Mouse (Mus musculus): ENCODE data around the gene Dcaf8. TPM values are rescaled to one million over a fixed set of nuclear protein-coding genes. Genes with fewer than 3 reads are reported as not detected.

Dcaf8 gene
- polyA plus RNA-seq, 1 experiment from 2014 or later: 102 TPM

DNA sequence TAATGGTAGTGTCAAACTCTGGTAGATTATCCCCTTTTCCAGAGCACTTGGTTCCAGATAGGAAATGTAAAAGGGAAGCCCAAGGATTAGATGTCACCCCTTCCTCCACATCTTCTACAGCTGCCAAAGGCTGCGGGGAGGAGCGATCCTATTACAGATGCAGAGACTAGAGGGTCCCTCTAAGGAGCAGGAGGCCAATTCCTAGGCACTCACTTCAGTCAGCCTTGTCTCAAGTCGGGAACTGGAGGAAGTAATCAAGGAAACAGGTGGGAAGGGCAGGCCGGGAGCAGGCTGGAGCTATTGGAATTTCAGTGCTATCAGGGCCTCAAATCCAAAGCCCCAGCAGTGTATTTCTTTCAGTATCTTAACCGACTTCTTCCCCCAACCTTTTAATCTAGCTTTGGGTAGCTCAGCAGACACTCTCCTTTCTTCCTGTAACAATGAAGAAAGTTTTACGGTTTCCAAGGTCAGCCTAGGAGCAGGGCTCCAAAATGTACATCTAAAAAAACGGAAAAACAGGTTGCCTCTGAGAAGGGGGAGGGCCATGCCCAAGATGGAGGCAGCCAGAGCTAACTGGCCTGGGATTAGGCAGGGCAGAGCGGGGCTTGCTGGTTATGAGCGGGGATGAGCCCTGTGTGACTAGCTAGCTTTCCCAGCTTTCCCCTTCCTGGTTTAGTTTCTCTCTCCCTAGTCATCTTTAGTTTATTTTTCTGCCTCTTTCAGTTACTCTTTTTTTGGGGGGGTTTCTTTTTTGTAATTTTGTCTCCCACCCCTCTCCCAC, 56.3 kb downstream of the Dcaf8 start:
- peak overlapping the region; percentile 31 for H3K9ac ChIP-seq (ENCODE audit: low read depth, low read length)
- no peak overlapping the region for H3K4me3 ChIP-seq (ENCODE audit: low read length)
- WGBS: 32% methylated on average over 9 of the region's 9 CpGs
- H3K36me3 ChIP-seq (ENCODE audit: control insufficient read depth, insufficient read depth, low read length): 0 out of 2 replicates have a peak, but pooled peaks cover 2% of the 10 kb centered on the region
- H3K4me1 ChIP-seq (ENCODE audit: control insufficient read depth, insufficient read depth, low read length): peaks cover 53% of the 10 kb centered on the region
- peak overlapping the region; percentile 72 for H3K27ac ChIP-seq (ENCODE audit: low read length)
- H3K27me3 ChIP-seq (replicated peaks; ENCODE audit: control insufficient read depth, insufficient read depth, low read length): no peaks in the 10 kb centered on the region
- no peak for ATAC-seq
- no peak overlapping the region for H3K4me2 ChIP-seq (ENCODE audit: low read depth, low read length)
- no peaks in the 10 kb centered on the region for H3K9me3 ChIP-seq (ENCODE audit: control insufficient read depth, low read length)

GRCm38 (mm10) chr1:172204814-172205740, 57.2 kb downstream of the Dcaf8 start:
- 57% methylated on average over 15 of the region's 15 CpGs for WGBS
- peaks cover 53% of the 10 kb centered on the region for H3K4me1 ChIP-seq (ENCODE audit: control insufficient read depth, insufficient read depth, low read length)
- 0 out of 2 replicates have a peak, but pooled peaks cover 2% of the 10 kb centered on the region for H3K36me3 ChIP-seq (ENCODE audit: control insufficient read depth, insufficient read depth, low read length)
- H3K27ac ChIP-seq (ENCODE audit: low read length): peak overlapping the region; percentile 88; the same call in 1 of the 2 replicates
- no peaks in the 10 kb centered on the region for H3K9me3 ChIP-seq (ENCODE audit: control insufficient read depth, low read length)
- H3K4me2 ChIP-seq (ENCODE audit: low read depth, low read length): peak overlapping the region; percentile 80
- H3K27me3 ChIP-seq (replicated peaks; ENCODE audit: control insufficient read depth, insufficient read depth, low read length): no peaks in the 10 kb centered on the region
- H3K9ac ChIP-seq (ENCODE audit: low read depth, low read length): peak overlapping the region; percentile 87
- no peak for ATAC-seq
- H3K4me3 ChIP-seq (ENCODE audit: low read length): peak overlapping the region; percentile 74

DNA sequence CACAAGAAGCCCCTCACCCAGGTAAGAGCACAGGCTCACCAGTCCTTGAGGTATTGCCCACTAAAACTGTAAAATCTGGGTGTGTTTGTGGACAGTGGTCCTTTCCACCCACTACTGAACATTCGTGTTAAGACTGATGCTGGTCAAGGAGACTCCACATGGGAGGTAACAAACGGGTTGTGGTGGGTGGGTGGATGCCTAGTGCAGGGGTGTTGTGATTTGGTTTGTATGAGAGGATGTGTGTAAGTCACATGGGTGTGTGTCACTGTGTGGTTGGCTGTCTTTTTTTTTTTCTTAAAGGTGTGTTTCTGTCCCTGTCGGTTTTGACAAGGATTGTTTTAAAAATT, 57.8 kb downstream of the Dcaf8 start:
- peak overlapping the region; percentile 74 for H3K4me3 ChIP-seq (ENCODE audit: low read length)
- H3K27ac ChIP-seq (ENCODE audit: low read length): peak overlapping the region; percentile 88
- ATAC-seq: no peak
- H3K9me3 ChIP-seq (ENCODE audit: control insufficient read depth, low read length): no peaks in the 10 kb centered on the region
- peaks cover 53% of the 10 kb centered on the region for H3K4me1 ChIP-seq (ENCODE audit: control insufficient read depth, insufficient read depth, low read length)
- H3K9ac ChIP-seq (ENCODE audit: low read depth, low read length): peak overlapping the region; percentile 87
- no peaks in the 10 kb centered on the region for H3K27me3 ChIP-seq (replicated peaks; ENCODE audit: control insufficient read depth, insufficient read depth, low read length)
- 0 out of 2 replicates have a peak, but pooled peaks cover 2% of the 10 kb centered on the region for H3K36me3 ChIP-seq (ENCODE audit: control insufficient read depth, insufficient read depth, low read length)
- H3K4me2 ChIP-seq (ENCODE audit: low read depth, low read length): peak overlapping the region; percentile 80
- WGBS: 9% methylated on average over 3 of the region's 3 CpGs

DNA sequence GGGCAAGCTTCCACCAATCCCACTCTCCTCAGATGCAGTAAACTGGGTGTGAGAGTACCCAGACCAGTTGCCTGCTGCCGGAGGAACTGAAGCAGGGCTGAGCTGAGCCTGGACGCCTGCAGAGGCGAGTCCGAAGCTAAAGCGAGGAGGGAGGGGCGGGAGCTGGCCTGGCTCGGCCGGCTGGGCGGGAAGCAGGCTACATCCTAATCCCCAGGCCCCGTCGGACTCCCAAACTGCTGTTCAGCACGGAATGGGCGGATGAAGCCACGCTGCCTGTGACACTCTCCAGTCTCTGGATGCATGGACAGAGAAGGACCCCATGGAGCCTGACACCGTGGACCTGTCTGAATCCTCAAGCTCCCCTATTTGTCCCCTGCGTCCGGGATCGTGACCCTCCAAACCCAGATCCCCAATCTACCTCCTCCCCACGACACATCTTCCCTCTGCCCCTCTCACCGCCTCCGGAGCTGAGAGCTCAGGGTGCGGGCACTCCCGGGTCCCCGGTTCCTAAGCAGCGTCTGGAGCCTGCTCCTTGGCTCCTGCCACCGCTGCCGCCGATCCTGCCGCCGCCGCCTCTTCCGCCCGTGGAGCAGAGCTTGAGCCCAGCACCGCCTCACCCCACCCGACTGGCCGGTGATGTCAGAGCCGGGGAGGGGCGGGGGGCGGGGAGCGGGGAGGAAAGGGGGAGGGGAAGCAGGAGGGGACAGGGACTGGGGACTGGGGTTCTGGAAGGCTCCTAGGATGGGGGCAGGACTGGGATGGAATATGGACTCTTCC, 58.4 kb downstream of the Dcaf8 start, which contains the start of gene Pea15a:
Pea15a (minus strand) TSS at position 664 of the 777 bp plus-strand sequence.
- Histone ChIP-seq H3K9ac (ENCODE audit: low read depth, low read length) (peak within 1 kb of the TSS; percentile 87), H3K4me3 (ENCODE audit: low read length) (peak within 1 kb of the TSS; percentile 74), H3K36me3 (ENCODE audit: control insufficient read depth, insufficient read depth, low read length) (no peaks in the 10 kb centered on the region), H3K4me2 (ENCODE audit: low read depth, low read length) (peak within 1 kb of the TSS; percentile 80), H3K27me3 (replicated peaks; ENCODE audit: control insufficient read depth, insufficient read depth, low read length) (no peaks in the 10 kb centered on the region), H3K9me3 (ENCODE audit: control insufficient read depth, low read length) (no peaks in the 10 kb centered on the region), H3K27ac (ENCODE audit: low read length) (peak within 1 kb of the TSS; percentile 88), H3K4me1 (ENCODE audit: control insufficient read depth, insufficient read depth, low read length) (peaks cover 50% of the 10 kb centered on the region)
- under 1% methylated on average over 35 of the region's 40 CpGs for WGBS
- ATAC-seq: peak; percentile 89

GRCm38 (mm10) chr1:172207111-172207584, 59.3 kb downstream of the Dcaf8 start:
- H3K9ac ChIP-seq (ENCODE audit: low read depth, low read length): peak overlapping the region; percentile 32; the same call in 1 of the 2 replicates
- H3K27ac ChIP-seq (ENCODE audit: low read length): peak overlapping the region; percentile 74
- peak; percentile 15 for ATAC-seq
- peak overlapping the region; percentile 80 for H3K4me2 ChIP-seq (ENCODE audit: low read depth, low read length)
- H3K9me3 ChIP-seq (ENCODE audit: control insufficient read depth, low read length): no peaks in the 10 kb centered on the region
- H3K4me1 ChIP-seq (ENCODE audit: control insufficient read depth, insufficient read depth, low read length): peaks cover 42% of the 10 kb centered on the region
- H3K36me3 ChIP-seq (ENCODE audit: control insufficient read depth, insufficient read depth, low read length): no peaks in the 10 kb centered on the region
- 18% methylated on average over 7 of the region's 7 CpGs for WGBS
- H3K27me3 ChIP-seq (replicated peaks; ENCODE audit: control insufficient read depth, insufficient read depth, low read length): no peaks in the 10 kb centered on the region
- H3K4me3 ChIP-seq (ENCODE audit: low read length): peak overlapping the region; percentile 74; the same call in 1 of the 2 replicates

DNA sequence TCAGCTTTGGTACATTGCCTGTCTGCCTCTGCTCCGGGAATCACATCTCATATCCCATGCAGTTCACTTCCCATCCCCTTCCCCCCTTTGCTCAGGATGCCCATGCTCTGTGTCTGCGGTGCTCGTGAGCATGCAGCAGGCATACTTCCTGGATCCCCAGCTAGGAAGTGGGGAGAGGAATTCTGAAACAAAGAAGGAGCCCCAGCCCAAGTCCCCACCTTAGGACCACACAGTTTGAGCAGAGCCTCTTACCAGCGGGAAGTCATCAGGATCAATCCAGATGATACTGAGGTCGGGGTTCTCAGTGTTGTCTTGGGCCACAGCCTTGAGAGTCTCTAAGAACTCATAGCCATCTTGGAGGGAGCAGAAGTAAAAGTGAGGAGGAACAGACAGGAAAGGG, 64.9 kb downstream of the Dcaf8 start:
- peaks cover 8% of the 10 kb centered on the region; the same call in 1 of the 2 replicates for H3K4me1 ChIP-seq (ENCODE audit: control insufficient read depth, insufficient read depth, low read length)
- H3K9me3 ChIP-seq (ENCODE audit: control insufficient read depth, low read length): no peaks in the 10 kb centered on the region
- H3K4me3 ChIP-seq (ENCODE audit: low read length): no peak overlapping the region
- H3K9ac ChIP-seq (ENCODE audit: low read depth, low read length): no peak overlapping the region
- no peaks in the 10 kb centered on the region for H3K36me3 ChIP-seq (ENCODE audit: control insufficient read depth, insufficient read depth, low read length)
- no peak for ATAC-seq
- no peak overlapping the region for H3K4me2 ChIP-seq (ENCODE audit: low read depth, low read length)
- no peaks in the 10 kb centered on the region for H3K27me3 ChIP-seq (replicated peaks; ENCODE audit: control insufficient read depth, insufficient read depth, low read length)
- WGBS: 42% methylated on average over 5 of the region's 5 CpGs
- H3K27ac ChIP-seq (ENCODE audit: low read length): no peak overlapping the region

DNA sequence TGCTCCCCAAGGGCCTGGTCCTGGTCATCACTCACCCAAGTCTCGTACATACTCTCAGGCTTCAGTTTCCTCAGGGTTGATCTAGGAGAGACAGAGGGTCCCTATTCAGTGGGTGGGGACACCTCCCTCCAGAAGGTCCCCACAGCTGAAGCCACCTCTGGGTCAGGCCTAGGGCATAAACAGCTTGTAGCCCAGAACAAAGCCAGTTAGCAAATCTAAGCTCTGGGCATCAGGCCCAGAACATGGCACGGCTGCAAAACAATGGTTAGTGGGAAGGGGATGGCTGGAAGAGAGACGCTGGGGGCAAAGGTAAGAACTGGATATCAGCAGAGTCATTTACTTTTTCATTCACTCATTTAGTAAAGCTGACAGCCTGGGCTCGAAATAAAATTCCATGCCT, 65.9 kb downstream of the Dcaf8 start:
- Histone ChIP-seq H3K4me1 (ENCODE audit: control insufficient read depth, insufficient read depth, low read length) (peaks cover 8% of the 10 kb centered on the region; the same call in 1 of the 2 replicates), H3K27ac (ENCODE audit: low read length) (no peak overlapping the region), H3K4me3 (ENCODE audit: low read length) (no peak overlapping the region), H3K9me3 (ENCODE audit: control insufficient read depth, low read length) (no peaks in the 10 kb centered on the region), H3K36me3 (ENCODE audit: control insufficient read depth, insufficient read depth, low read length) (no peaks in the 10 kb centered on the region), H3K4me2 (ENCODE audit: low read depth, low read length) (no peak overlapping the region), H3K9ac (ENCODE audit: low read depth, low read length) (no peak overlapping the region), H3K27me3 (replicated peaks; ENCODE audit: control insufficient read depth, insufficient read depth, low read length) (no peaks in the 10 kb centered on the region)
- no peak for ATAC-seq
- WGBS: 71% methylated on average over 4 of the region's 4 CpGs

- Histone ChIP-seq H3K4me3 (ENCODE audit: low read length) (no peak overlapping the region), H3K4me1 (ENCODE audit: control insufficient read depth, insufficient read depth, low read length) (peaks cover 11% of the 10 kb centered on the region), H3K9me3 (ENCODE audit: control insufficient read depth, low read length) (no peaks in the 10 kb centered on the region), H3K36me3 (ENCODE audit: control insufficient read depth, insufficient read depth, low read length) (no peaks in the 10 kb centered on the region), H3K27ac (ENCODE audit: low read length) (no peak overlapping the region), H3K9ac (ENCODE audit: low read depth, low read length) (no peak overlapping the region), H3K27me3 (replicated peaks; ENCODE audit: control insufficient read depth, insufficient read depth, low read length) (no peaks in the 10 kb centered on the region), H3K4me2 (ENCODE audit: low read depth, low read length) (no peak overlapping the region)
- no peak for ATAC-seq
- WGBS: 43% methylated on average over 3 of the region's 3 CpGs
Measured at GRCm38 (mm10) chr1:172214748-172215147, 66.9 kb downstream of the Dcaf8 start.

Measured in intestine, embryonic 16.5 days (tissue).